Mouse (Mus musculus) lung, embryonic 14.5 days (tissue): ENCODE data around the gene Tmem119. TPM values are rescaled to one million over a fixed set of nuclear protein-coding genes. Genes with fewer than 3 reads are reported as not detected.
"Not testable (repeated sequence)": the region's sequence is repeated elsewhere in the genome, so short reads cannot be mapped to it uniquely, and the experiment has no call there.

Source experiments
- ATAC-seq: fragments of 200-750 bp; cut with Nextera tagmentation; 2 replicates; pipeline ENCODE4 v1.8.0; 2017; ENCODE audit warnings: mild to moderate bottlenecking, moderate TSS enrichment, moderate library complexity; ENCODE audit not compliant: insufficient read depth
- DNase-seq: peaks from one replicate; pipeline ENCODE4 v3.0.0-alpha.2; 2015
- H3K27ac ChIP-seq: fragments of 300-500 bp; sonication (generic); 2 replicates; pipeline ENCODE4 v1.5.1; 2014; ENCODE audit warnings: low read depth, mild to moderate bottlenecking, moderate library complexity
- H3K27me3 ChIP-seq: fragments of 300-500 bp; sonication (generic); 2 replicates; pipeline ENCODE4 v1.6.1; 2014; ENCODE audit warnings: low read length, control low read depth; ENCODE audit not compliant: insufficient read depth
- H3K36me3 ChIP-seq: fragments of 300-500 bp; sonication (generic); 2 replicates; pipeline ENCODE4 v1.6.1; 2014; ENCODE audit warnings: control low read depth; ENCODE audit not compliant: insufficient read depth
- H3K4me1 ChIP-seq: fragments of 300-500 bp; sonication (generic); 2 replicates; pipeline ENCODE4 v1.6.1; 2014; ENCODE audit warnings: antibody characterized with exemption, control low read depth; ENCODE audit not compliant: insufficient read depth
- H3K4me2 ChIP-seq: fragments of 300-500 bp; sonication (generic); 2 replicates; pipeline ENCODE4 v1.6.1; 2014; ENCODE audit warnings: mild to moderate bottlenecking
- H3K4me3 ChIP-seq: fragments of 300-500 bp; sonication (generic); 2 replicates; pipeline ENCODE4 v1.5.1; 2014; ENCODE audit warnings: low read depth, low read length
- H3K9ac ChIP-seq: fragments of 300-500 bp; sonication (generic); 2 replicates; pipeline ENCODE4 v1.6.1; 2014
- H3K9me3 ChIP-seq: fragments of 300-500 bp; sonication (generic); 2 replicates; pipeline ENCODE4 v1.6.1; 2016; ENCODE audit warnings: low read depth, low read length, control low read depth
- CTCF ChIP-seq: IDR thresholded peaks from 2 replicates; pipeline ENCODE4 v1.5.1; 2016; ENCODE audit warnings: antibody characterized with exemption, low read depth
- WGBS: fragments of 180-500 bp; shearing (Covaris S2); extraction: QIAGEN DNeasy Blood & Tissue Kit; methylation state at CpG from one replicate; pipeline ENCODE4 v1.1.7; 2014; 5-methylcytosine and 5-hydroxymethylcytosine counted together
- polyA plus RNA-seq: library from polyadenylated mRNA; unstranded; fragments of >200 nt; fragmentation: Nextera tagmentation; extraction: Ambion mirVana; gene quantifications from 2 replicates; pipeline ENCODE4 v1.2.1, GENCODE M21; 2014

The Tmem119 gene
- polyA plus RNA-seq, 1 experiment from 2014 or later: 23.6 TPM

- no peak for TF ChIP-seq CTCF
- no peaks in the 10 kb centered on the region for H3K9me3 ChIP-seq
- H3K4me3 ChIP-seq: no peak overlapping the region
- peak overlapping the region; percentile 39; the same call in 1 of the 2 replicates for H3K4me2 ChIP-seq
- no peaks in the 10 kb centered on the region for H3K27me3 ChIP-seq
- peaks cover 10% of the 10 kb centered on the region; the same call in 1 of the 2 replicates for H3K36me3 ChIP-seq
- ATAC-seq: peak; percentile 88
- peak overlapping the region; percentile 90 for H3K27ac ChIP-seq
- no peak overlapping the region for H3K9ac ChIP-seq
- WGBS: 21% methylated on average over 7 of the region's 7 CpGs
- DNase-seq: peak; percentile 88
- H3K4me1 ChIP-seq: peaks cover 25% of the 10 kb centered on the region
Observed at GRCm38 (mm10) chr5:113789075-113789788, 11.1 kb downstream of the Tmem119 start.

- peak overlapping the region; percentile 39; the same call in 1 of the 2 replicates for H3K4me2 ChIP-seq
- H3K4me3 ChIP-seq: no peak overlapping the region
- no peak overlapping the region for H3K9ac ChIP-seq
- no peaks in the 10 kb centered on the region for H3K9me3 ChIP-seq
- DNase-seq (no peak), ATAC-seq (no peak)
- 23% methylated on average over 6 of the region's 6 CpGs for WGBS
- H3K36me3 ChIP-seq: peaks cover 5% of the 10 kb centered on the region; the same call in 1 of the 2 replicates
- peak overlapping the region; percentile 90 for H3K27ac ChIP-seq
- peaks cover 25% of the 10 kb centered on the region for H3K4me1 ChIP-seq
- no peaks in the 10 kb centered on the region for H3K27me3 ChIP-seq
- no peak for TF ChIP-seq CTCF
Observed at GRCm38 (mm10) chr5:113788645-113789044, 11.7 kb downstream of the Tmem119 start.

- ATAC-seq (no peak), DNase-seq (no peak)
- Histone ChIP-seq H3K9me3 (no peaks in the 10 kb centered on the region), H3K9ac (no peak overlapping the region), H3K36me3 (no peaks in the 10 kb centered on the region), H3K4me1 (peaks cover 22% of the 10 kb centered on the region), H3K27me3 (no peaks in the 10 kb centered on the region), H3K27ac (no peak overlapping the region), H3K4me3 (no peak overlapping the region), H3K4me2 (no peak overlapping the region)
- WGBS: 57% methylated on average over 5 of the region's 5 CpGs
- TF ChIP-seq CTCF: no peak
Observed at GRCm38 (mm10) chr5:113786985-113787384, 13.3 kb downstream of the Tmem119 start.

GRCm38 (mm10) chr5:113784104-113784503, 16.2 kb downstream of the Tmem119 start:
- not testable (repeated sequence) for H3K4me1 ChIP-seq, H3K9me3 ChIP-seq, H3K36me3 ChIP-seq, H3K4me3 ChIP-seq, H3K27me3 ChIP-seq
- peak overlapping the region; percentile 7; the same call in 1 of the 2 replicates for H3K4me2 ChIP-seq
- ATAC-seq (peak; percentile 5; the same call in 1 of the 2 replicates), DNase-seq (peak; percentile 69)
- 0 out of 2 replicates have a peak overlapping the region, but pooled peaks have one; percentile 17 for H3K9ac ChIP-seq
- 32% methylated on average over 3 of the region's 3 CpGs for WGBS
- H3K27ac ChIP-seq: peak overlapping the region; percentile 81

- peak overlapping the region; percentile 7; the same call in 1 of the 2 replicates for H3K4me2 ChIP-seq
- TF ChIP-seq CTCF: no peak
- H3K9me3 ChIP-seq: no peaks in the 10 kb centered on the region
- ATAC-seq (peak; percentile 79), DNase-seq (peak; percentile 81)
- H3K4me1 ChIP-seq: peaks cover 4% of the 10 kb centered on the region; the same call in 1 of the 2 replicates
- no peaks in the 10 kb centered on the region for H3K27me3 ChIP-seq
- H3K9ac ChIP-seq: 0 out of 2 replicates have a peak overlapping the region, but pooled peaks have one; percentile 17
- H3K27ac ChIP-seq: peak overlapping the region; percentile 81
- 6% methylated on average over 12 of the region's 12 CpGs for WGBS
- no peak overlapping the region for H3K4me3 ChIP-seq
- peaks cover 3% of the 10 kb centered on the region; the same call in 1 of the 2 replicates for H3K36me3 ChIP-seq
Observed at GRCm38 (mm10) chr5:113783581-113784001, 16.7 kb downstream of the Tmem119 start.

- Histone ChIP-seq H3K36me3 (peaks cover 10% of the 10 kb centered on the region; the same call in 1 of the 2 replicates), H3K4me1 (no peaks in the 10 kb centered on the region), H3K4me2 (no peak overlapping the region), H3K9me3 (no peaks in the 10 kb centered on the region), H3K27me3 (no peaks in the 10 kb centered on the region), H3K9ac (no peak overlapping the region), H3K27ac (peak overlapping the region; percentile 81), H3K4me3 (no peak overlapping the region)
- 79% methylated on average over 7 of the region's 7 CpGs for WGBS
- DNase-seq (no peak), ATAC-seq (no peak)
- TF ChIP-seq CTCF: no peak
Observed at GRCm38 (mm10) chr5:113782624-113783023, 17.7 kb downstream of the Tmem119 start.

GRCm38 (mm10) chr5:113781875-113782274, 18.4 kb downstream of the Tmem119 start:
- no peak for TF ChIP-seq CTCF
- Histone ChIP-seq H3K27me3 (no peaks in the 10 kb centered on the region), H3K4me2 (no peak overlapping the region), H3K27ac (no peak overlapping the region), H3K4me3 (no peak overlapping the region), H3K9ac (no peak overlapping the region), H3K36me3 (peaks cover 17% of the 10 kb centered on the region), H3K9me3 (no peaks in the 10 kb centered on the region), H3K4me1 (no peaks in the 10 kb centered on the region)
- no peak for ATAC-seq
- 77% methylated on average over 7 of the region's 7 CpGs for WGBS
- DNase-seq: no peak
